Mouse (Mus musculus) hindbrain, embryonic 14.5 days (tissue): ENCODE measurements at regions not wholly inside any gene's neighbourhood (a gene's known extent, or its start where the extent isn't known, plus 50 kb on each side); places are given as distances from the start of the nearest gene placed in this dataset.

ENCODE experiments used
- ATAC-seq: fragments of 200-750 bp; cut with Nextera tagmentation; 2 replicates; pipeline ENCODE4 v1.8.0; 2017; ENCODE audit warnings: moderate number of reproducible peaks, mild to moderate bottlenecking, moderate TSS enrichment, moderate library complexity; ENCODE audit not compliant: low FRiP score
- DNase-seq: peaks from one replicate; pipeline ENCODE4 v3.0.0-alpha.2; 2015; ENCODE audit warnings: low spot score
- H3K27ac ChIP-seq: fragments of 300-500 bp; sonication (generic); 2 replicates; pipeline ENCODE4 v1.5.1; 2014; ENCODE audit warnings: mild to moderate bottlenecking, moderate library complexity
- H3K27me3 ChIP-seq: fragments of 300-500 bp; sonication (generic); 2 replicates; pipeline ENCODE4 v1.6.1; 2014; ENCODE audit warnings: mild to moderate bottlenecking, low read length, mixed read lengths; ENCODE audit not compliant: control insufficient read depth, insufficient read depth
- H3K36me3 ChIP-seq: fragments of 300-500 bp; sonication (generic); replicated peaks from 2 replicates; pipeline ENCODE4 v1.6.1; 2014; ENCODE audit not compliant: control insufficient read depth, insufficient read depth
- H3K4me1 ChIP-seq: fragments of 300-500 bp; sonication (generic); replicated peaks from 2 replicates; pipeline ENCODE4 v1.6.1; 2014; ENCODE audit warnings: antibody characterized with exemption, low read length, mixed read lengths; ENCODE audit not compliant: control insufficient read depth, insufficient read depth
- H3K4me2 ChIP-seq: fragments of 300-500 bp; sonication (generic); replicated peaks from 2 replicates; pipeline ENCODE4 v1.6.1; 2014; ENCODE audit warnings: mild to moderate bottlenecking, moderate library complexity
- H3K4me3 ChIP-seq: fragments of 300-500 bp; sonication (generic); replicated peaks from 2 replicates; pipeline ENCODE4 v1.5.1; 2014; ENCODE audit warnings: mild to moderate bottlenecking, low read length
- H3K9ac ChIP-seq: fragments of 300-500 bp; sonication (generic); 2 replicates; pipeline ENCODE4 v1.6.1; 2014
- H3K9me3 ChIP-seq: fragments of 300-500 bp; sonication (generic); 2 replicates; pipeline ENCODE4 v1.6.1; 2016; ENCODE audit warnings: low read length; ENCODE audit not compliant: control insufficient read depth
- WGBS: fragments of 180-500 bp; shearing (Covaris S2); extraction: QIAGEN DNeasy Blood & Tissue Kit; methylation state at CpG from one replicate; pipeline ENCODE4 v1.1.7; 2014; 5-methylcytosine and 5-hydroxymethylcytosine counted together

- no peaks in the 10 kb centered on the region for H3K27me3 ChIP-seq
- ATAC-seq = peak; percentile 57; the same call in 1 of the 2 replicates
- WGBS = 43% methylated on average over 7 of the region's 7 CpGs
Measured at GRCm38 (mm10) chr10:96944229-96944628, 327.4 kb downstream of the Btg1 start.

DNA sequence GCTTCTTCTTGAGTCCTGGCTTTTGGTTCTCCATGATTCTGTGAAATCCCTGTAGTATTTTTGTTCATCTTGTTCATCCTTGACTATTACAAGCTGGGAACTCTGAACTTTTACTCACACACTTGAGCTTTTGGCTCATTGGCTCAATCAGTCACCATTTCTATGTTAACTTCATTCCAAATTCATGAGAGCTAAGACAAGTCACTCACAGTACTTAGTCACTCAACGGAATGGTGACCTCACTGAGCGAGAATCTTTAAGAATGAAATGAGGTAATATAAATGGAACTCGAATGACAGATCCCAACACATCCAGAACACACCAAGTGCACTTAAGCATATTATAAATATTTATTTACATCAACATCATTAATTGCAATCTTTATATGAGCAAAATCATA, 331.2 kb downstream of the Btg1 start:
- 0 out of 2 replicates have a peak, but pooled peaks cover 7% of the 10 kb centered on the region for H3K9me3 ChIP-seq
- H3K9ac ChIP-seq = no peak overlapping the region
- H3K4me1 ChIP-seq = no peaks in the 10 kb centered on the region
- no peak overlapping the region for H3K4me3 ChIP-seq
- ATAC-seq (no peak), DNase-seq (no peak)
- H3K4me2 ChIP-seq = no peak overlapping the region
- H3K27ac ChIP-seq = no peak overlapping the region
- WGBS = 87% methylated on average over 3 of the region's 3 CpGs
- H3K36me3 ChIP-seq = no peaks in the 10 kb centered on the region
- no peaks in the 10 kb centered on the region for H3K27me3 ChIP-seq

More at GRCm38 (mm10) chr10:96944229-96944628, 327.4 kb downstream of the Btg1 start:
- no peak overlapping the region for H3K4me3 ChIP-seq
- no peak overlapping the region for H3K27ac ChIP-seq
- H3K9me3 ChIP-seq = 0 out of 2 replicates have a peak, but pooled peaks cover 7% of the 10 kb centered on the region
- H3K4me2 ChIP-seq = no peak overlapping the region
- H3K9ac ChIP-seq = no peak overlapping the region
- DNase-seq = no peak
- H3K4me1 ChIP-seq = no peaks in the 10 kb centered on the region
- H3K36me3 ChIP-seq = no peaks in the 10 kb centered on the region

- Histone ChIP-seq H3K9me3 (0 out of 2 replicates have a peak, but pooled peaks cover 7% of the 10 kb centered on the region), H3K36me3 (no peaks in the 10 kb centered on the region), H3K27ac (no peak overlapping the region), H3K27me3 (no peaks in the 10 kb centered on the region), H3K4me2 (no peak overlapping the region), H3K9ac (no peak overlapping the region), H3K4me1 (no peaks in the 10 kb centered on the region), H3K4me3 (no peak overlapping the region)
- 73% methylated on average over 2 of the region's 2 CpGs for WGBS
- ATAC-seq (no peak), DNase-seq (no peak)
Measured at GRCm38 (mm10) chr10:96948871-96949270, 332.1 kb downstream of the Btg1 start.

DNA sequence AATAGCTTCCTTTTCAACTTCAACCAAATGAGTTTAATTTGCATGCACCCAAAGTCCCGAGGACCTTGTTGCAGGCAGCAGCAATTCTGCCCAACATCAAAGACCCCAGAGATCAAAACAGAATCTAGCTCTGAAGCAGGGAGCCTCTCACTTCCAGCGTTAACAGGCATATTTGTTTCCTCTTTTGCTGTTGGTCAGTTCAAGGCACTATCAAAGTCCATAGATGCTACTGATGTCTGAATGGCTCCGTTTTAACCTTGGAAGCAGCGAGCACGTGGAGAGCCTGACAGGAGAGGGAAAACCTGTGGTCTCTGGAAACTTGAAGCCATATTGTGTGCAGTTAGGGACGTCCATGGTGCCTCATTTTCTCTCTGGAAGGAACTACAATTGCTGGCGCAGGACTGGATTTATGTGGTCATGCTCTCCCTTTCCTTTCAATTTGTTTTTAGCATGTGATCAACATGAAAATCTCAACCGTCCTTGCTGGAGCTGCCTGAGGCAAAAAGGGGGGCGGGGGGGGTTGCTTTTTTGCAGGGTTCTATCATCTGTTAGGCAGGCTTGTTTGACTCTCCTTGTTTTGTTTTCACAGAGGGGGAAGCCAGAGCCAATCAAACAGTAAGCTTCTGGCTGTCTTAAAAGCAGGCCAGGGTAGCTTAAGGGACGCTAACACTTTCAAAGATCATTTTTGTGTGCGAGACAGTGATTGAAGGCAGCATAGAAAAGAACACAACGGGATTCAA, 338.4 kb downstream of the Btg1 start:
- Histone ChIP-seq H3K9ac (peak overlapping the region; percentile 6), H3K4me3 (no peak overlapping the region), H3K4me1 (peaks cover 24% of the 10 kb centered on the region), H3K9me3 (no peaks in the 10 kb centered on the region), H3K4me2 (peak overlapping the region; percentile 38), H3K36me3 (no peaks in the 10 kb centered on the region), H3K27me3 (no peaks in the 10 kb centered on the region), H3K27ac (peak overlapping the region; percentile 72)
- DNase-seq = peak; percentile 44
- peak; percentile 90 for ATAC-seq
- WGBS = 11% methylated on average over 12 of the region's 12 CpGs

DNA sequence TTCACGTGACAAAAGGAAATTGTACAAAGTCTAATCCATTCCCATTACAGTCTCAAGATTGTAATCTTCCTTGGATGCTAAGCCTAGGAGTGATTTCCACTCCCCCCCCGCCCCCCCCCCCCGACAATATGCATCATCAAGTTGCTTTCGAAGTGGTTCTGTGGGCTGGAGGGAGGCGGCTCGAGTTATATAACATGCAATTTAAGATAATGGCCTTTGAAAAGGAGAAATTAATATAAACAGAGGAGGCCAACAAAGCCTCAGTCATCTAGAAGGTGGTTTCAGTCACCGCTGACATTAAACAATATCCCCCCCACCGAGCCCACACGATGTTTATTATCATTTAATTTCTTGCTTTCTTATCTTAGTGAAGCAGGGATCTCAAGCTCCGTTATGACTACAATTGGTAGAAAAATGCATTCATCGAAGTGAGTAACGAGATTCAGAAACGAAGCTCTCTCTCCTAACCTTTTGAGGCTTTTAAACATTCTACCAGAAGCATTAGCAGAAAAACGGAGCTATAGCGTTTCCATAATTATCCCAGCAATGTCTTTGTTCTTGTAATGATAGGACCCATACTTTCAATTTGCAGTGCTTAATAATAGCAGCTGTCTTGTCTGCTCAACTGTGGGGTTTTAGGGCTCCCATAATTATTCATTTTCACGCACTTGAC, 339.1 kb downstream of the Btg1 start:
- peak; percentile 78 for ATAC-seq
- Histone ChIP-seq H3K4me2 (peak overlapping the region; percentile 38), H3K4me3 (no peak overlapping the region), H3K27me3 (no peaks in the 10 kb centered on the region), H3K9me3 (no peaks in the 10 kb centered on the region), H3K4me1 (peaks cover 24% of the 10 kb centered on the region), H3K9ac (peak overlapping the region; percentile 6), H3K27ac (peak overlapping the region; percentile 72), H3K36me3 (no peaks in the 10 kb centered on the region)
- whole genome bisulfite sequencing = 9% methylated on average over 16 of the region's 16 CpGs
- DNase-seq = peak; percentile 49

GRCm38 (mm10) chr10:96956449-96956834, 339.6 kb downstream of the Btg1 start:
- Histone ChIP-seq H3K27ac (peak overlapping the region; percentile 72), H3K9me3 (no peaks in the 10 kb centered on the region), H3K4me1 (peaks cover 24% of the 10 kb centered on the region), H3K27me3 (no peaks in the 10 kb centered on the region), H3K4me3 (no peak overlapping the region), H3K9ac (no peak overlapping the region), H3K4me2 (peak overlapping the region; percentile 38), H3K36me3 (no peaks in the 10 kb centered on the region)
- 22% methylated on average over 5 of the region's 5 CpGs for WGBS
- ATAC-seq (no peak), DNase-seq (no peak)

DNA sequence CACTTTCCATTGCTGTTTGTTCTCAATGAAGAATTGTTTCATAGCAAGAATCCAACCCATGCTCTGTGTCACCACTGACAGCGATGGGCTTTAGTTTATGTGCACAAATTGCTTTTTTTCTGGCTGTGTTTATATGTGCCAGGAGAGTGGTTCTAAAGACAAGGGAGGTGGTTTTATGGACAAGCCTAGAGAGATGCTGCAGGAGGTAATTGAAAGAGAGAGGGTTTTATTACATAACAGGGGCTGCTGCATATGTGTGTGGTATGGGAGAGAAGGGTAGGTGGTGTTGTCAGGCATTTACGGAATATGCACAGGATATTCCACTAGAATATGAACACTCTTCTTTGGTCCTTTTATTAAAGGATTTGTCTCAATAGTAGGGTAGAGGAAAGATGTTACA, 340.2 kb downstream of the Btg1 start:
- Histone ChIP-seq H3K9me3 (no peaks in the 10 kb centered on the region), H3K4me1 (peaks cover 24% of the 10 kb centered on the region), H3K4me3 (no peak overlapping the region), H3K27ac (peak overlapping the region; percentile 72; the same call in 1 of the 2 replicates), H3K36me3 (no peaks in the 10 kb centered on the region), H3K27me3 (no peaks in the 10 kb centered on the region), H3K4me2 (no peak overlapping the region), H3K9ac (no peak overlapping the region)
- no peak for ATAC-seq
- DNase-seq = no peak
- 63% methylated on average over 2 of the region's 2 CpGs for WGBS

DNA sequence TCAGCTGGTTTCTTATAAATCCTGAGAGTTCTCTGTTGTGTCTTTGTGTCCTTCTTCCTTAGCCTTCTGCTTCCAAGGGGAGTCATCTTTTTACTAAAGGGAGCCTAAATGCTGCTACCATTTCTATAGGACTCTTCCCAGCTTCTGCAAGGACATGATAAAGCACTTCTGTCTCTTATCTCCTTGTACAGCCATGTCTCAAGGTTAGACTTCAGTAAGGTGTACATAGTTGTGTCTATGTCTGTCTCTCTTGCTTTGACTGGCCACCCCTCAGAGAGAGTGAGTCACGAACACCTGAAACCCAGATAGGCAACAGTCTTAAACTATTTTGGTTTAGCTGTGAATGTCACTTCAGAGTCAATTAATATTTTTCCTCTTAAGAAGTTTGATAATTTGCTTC, 353.0 kb downstream of the Btg1 start:
- H3K4me1 ChIP-seq = no peaks in the 10 kb centered on the region
- ATAC-seq (no peak), DNase-seq (no peak)
- no peaks in the 10 kb centered on the region for H3K36me3 ChIP-seq
- no peaks in the 10 kb centered on the region for H3K27me3 ChIP-seq
- H3K9ac ChIP-seq = no peak overlapping the region
- no peaks in the 10 kb centered on the region for H3K9me3 ChIP-seq
- no peak overlapping the region for H3K27ac ChIP-seq
- WGBS = 84% methylated on average over 1 of the region's 1 CpGs
- H3K4me2 ChIP-seq = no peak overlapping the region
- no peak overlapping the region for H3K4me3 ChIP-seq

GRCm38 (mm10) chr10:96970737-96971136, 353.9 kb downstream of the Btg1 start:
- Histone ChIP-seq H3K9me3 (no peaks in the 10 kb centered on the region), H3K4me2 (no peak overlapping the region), H3K36me3 (no peaks in the 10 kb centered on the region), H3K4me3 (no peak overlapping the region), H3K4me1 (no peaks in the 10 kb centered on the region), H3K27ac (no peak overlapping the region), H3K27me3 (no peaks in the 10 kb centered on the region), H3K9ac (no peak overlapping the region)
- DNase-seq = no peak
- 31% methylated on average over 4 of the region's 4 CpGs for WGBS
- no peak for ATAC-seq
